Mouse (Mus musculus) kidney, embryonic 14.5 days (tissue): ENCODE results near the gene Vmn2r32. TPM values are rescaled to one million over a fixed set of nuclear protein-coding genes. Genes with fewer than 3 reads are reported as not detected.
"Not testable (repeated sequence)": the region's sequence is repeated elsewhere in the genome, so short reads cannot be mapped to it uniquely, and the experiment has no call there.

ENCODE experiments used
- ATAC-seq: fragments of 200-750 bp; cut with Nextera tagmentation; 2 replicates; pipeline ENCODE4 v1.8.0; 2017; ENCODE audit warnings: moderate number of reproducible peaks, mild to moderate bottlenecking, moderate TSS enrichment, moderate library complexity; ENCODE audit not compliant: low FRiP score, low TSS enrichment
- H3K27ac ChIP-seq: fragments of 300-500 bp; sonication (generic); 2 replicates; pipeline ENCODE4 v1.5.1; 2014; ENCODE audit warnings: low read depth, mild to moderate bottlenecking, low read length, moderate library complexity, mixed read lengths
- H3K27me3 ChIP-seq: fragments of 300-500 bp; sonication (generic); 2 replicates; pipeline ENCODE4 v1.6.1; 2014; ENCODE audit warnings: mild to moderate bottlenecking, low read length; ENCODE audit not compliant: control insufficient read depth, insufficient read depth
- H3K36me3 ChIP-seq: fragments of 300-500 bp; sonication (generic); 2 replicates; pipeline ENCODE4 v1.6.1; 2014; ENCODE audit warnings: low read length, mixed read lengths; ENCODE audit not compliant: control insufficient read depth, insufficient read depth
- H3K4me1 ChIP-seq: fragments of 300-500 bp; sonication (generic); 2 replicates; pipeline ENCODE4 v1.6.1; 2014; ENCODE audit warnings: low read length, mixed read lengths; ENCODE audit not compliant: control insufficient read depth, insufficient read depth
- H3K4me2 ChIP-seq: fragments of 300-500 bp; sonication (generic); replicated peaks from 2 replicates; pipeline ENCODE4 v1.6.1; 2014; ENCODE audit warnings: low read depth, mild to moderate bottlenecking, low read length
- H3K4me3 ChIP-seq: fragments of 300-500 bp; sonication (generic); 2 replicates; pipeline ENCODE4 v1.5.1; 2014; ENCODE audit warnings: mild to moderate bottlenecking, low read length
- H3K9ac ChIP-seq: fragments of 300-500 bp; sonication (generic); 2 replicates; pipeline ENCODE4 v1.6.1; 2014; ENCODE audit warnings: low read depth, mild to moderate bottlenecking, low read length, moderate library complexity
- H3K9me3 ChIP-seq: fragments of 300-500 bp; sonication (generic); 2 replicates; pipeline ENCODE4 v1.6.1; 2016; ENCODE audit warnings: low read length; ENCODE audit not compliant: control insufficient read depth
- whole genome bisulfite sequencing: fragments of 180-500 bp; shearing (Covaris S2); extraction: QIAGEN DNeasy Blood & Tissue Kit; methylation state at CpG from one replicate; pipeline ENCODE4 v1.1.7; 2014; 5-methylcytosine and 5-hydroxymethylcytosine counted together
- polyA plus RNA-seq: library from polyadenylated mRNA; unstranded; fragments of >200 nt; fragmentation: Nextera tagmentation; extraction: Ambion mirVana; gene quantifications from 2 replicates; pipeline ENCODE4 v1.2.1, GENCODE M21; 2014

Gene Vmn2r32
- not detected in 2 replicates for polyA plus RNA-seq

- WGBS, result no CpG with 5 or more reads among the region's 2 CpGs
- not testable (repeated sequence) for H3K9me3 ChIP-seq, H3K4me1 ChIP-seq, H3K4me2 ChIP-seq, H3K4me3 ChIP-seq, H3K27me3 ChIP-seq, H3K36me3 ChIP-seq, H3K27ac ChIP-seq, H3K9ac ChIP-seq, ATAC-seq
Measured at GRCm38 (mm10) chr7:7479918-7480317, at the start of gene Vmn2r32. Vmn2r32 (minus strand) TSS chr7:7480018.

Other genes with a start within 250 kb of the Vmn2r32 start
- 0.14 and 0.20 TPM in 2 replicates for gene Vmn2r29, start 232.7 kb downstream of the Vmn2r32 start, polyA plus RNA-seq
- 3.8 and 5.6 TPM in 2 replicates for gene Gm45844, start 201.7 kb downstream of the Vmn2r32 start, polyA plus RNA-seq
- gene Clcn4, start 179.2 kb downstream of the Vmn2r32 start, polyA plus RNA-seq, result 25.6 and 39.0 TPM in 2 replicates
- not detected in 2 replicates for gene Vmn2r30, start 142.4 kb downstream of the Vmn2r32 start, polyA plus RNA-seq
- not detected in 2 replicates for gene Gm45783, start 105.4 kb downstream of the Vmn2r32 start, polyA plus RNA-seq
- not detected in 2 replicates for gene Vmn2r31, start 80.3 kb downstream of the Vmn2r32 start, polyA plus RNA-seq
- gene Vmn2r33, start 86.8 kb upstream of the Vmn2r32 start, polyA plus RNA-seq, result 0.09 TPM in 1 of 2 replicates, not detected in the other
- not detected in 2 replicates for gene Vmn2r34, start 209.5 kb upstream of the Vmn2r32 start, polyA plus RNA-seq